Mouse (Mus musculus) myocyte (in vitro differentiated cells): ENCODE measurements around the gene Stx4a.

Experiments used
- CEBPB ChIP-seq: IDR thresholded peaks from 2 replicates; pipeline ENCODE4 v1.6.1; 2011; ENCODE audit warnings: mild to moderate bottlenecking, moderate library complexity; ENCODE audit not compliant: poor library complexity, insufficient read depth, severe bottlenecking
- E2F4 ChIP-seq: IDR thresholded peaks from one replicate; pipeline ENCODE4 v1.6.1; 2011; ENCODE audit warnings: mild to moderate bottlenecking, control low read depth, moderate library complexity; ENCODE audit not compliant: insufficient read depth
- MAX ChIP-seq: IDR thresholded peaks from one replicate; pipeline ENCODE4 v1.6.1; 2011; ENCODE audit warnings: low read depth, mild to moderate bottlenecking, control low read depth
- POLR2A ChIP-seq: IDR thresholded peaks from one replicate; pipeline ENCODE4 v1.6.1; 2011; ENCODE audit warnings: low read depth, mild to moderate bottlenecking, control low read depth, moderate library complexity; ENCODE audit not compliant: insufficient read length
- TCF12 ChIP-seq: IDR thresholded peaks from one replicate; pipeline ENCODE4 v1.6.1; 2011; ENCODE audit warnings: mild to moderate bottlenecking, control low read depth; ENCODE audit not compliant: poor library complexity, insufficient read depth, severe bottlenecking
- USF1 ChIP-seq: IDR thresholded peaks from one replicate; pipeline ENCODE4 v1.6.1; 2011; ENCODE audit warnings: low read depth, mild to moderate bottlenecking, control low read depth, moderate library complexity

- TF ChIP-seq CEBPB, result no peak
- TF ChIP-seq POLR2A, result no peak
- TF ChIP-seq USF1, result no peak
- TF ChIP-seq E2F4, result no peak
- no peak for TF ChIP-seq MAX
- no peak for TF ChIP-seq TCF12
These were observed 590 bp upstream of the Stx4a start for GRCm38 (mm10) chr7:127823236-127824171.
